Mouse (Mus musculus): ENCODE measurements around the gene Erh.

DNA sequence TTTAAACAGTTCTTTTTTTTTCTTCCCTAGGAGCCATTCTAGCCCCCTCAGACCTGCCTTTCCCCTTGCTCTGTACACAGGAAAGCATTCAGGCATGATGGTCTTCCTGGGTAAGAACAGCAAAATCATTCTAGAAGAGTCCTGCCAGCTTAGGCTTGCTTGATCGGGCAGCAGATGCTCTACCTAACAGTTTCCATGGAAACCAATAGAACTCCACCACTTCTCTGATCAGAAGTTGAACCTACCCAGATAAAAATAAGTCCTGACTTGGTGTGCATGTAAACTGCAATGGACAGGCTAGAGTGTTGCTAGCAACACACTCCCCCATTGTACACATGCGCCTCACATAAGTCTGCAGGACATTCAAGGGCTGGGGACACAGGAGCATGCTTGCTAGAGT, 39.9 kb downstream of the Erh start:
- no peak for TF ChIP-seq CTCF (IDR thresholded peaks at IDR 0.05; ENCODE audit: borderline replicate concordance, control insufficient read depth, extremely low read depth, insufficient read depth, low read length, poor library complexity)
- no peak for TF ChIP-seq POLR2A (IDR thresholded peaks at IDR 0.05; ENCODE audit: control insufficient read depth, extremely low read depth, insufficient read depth, low read length, poor library complexity)

All from thymus, adult 2 months (tissue).